Mouse (Mus musculus) B cell, adult 67 days (primary cell): ENCODE measurements around the gene Ift27. TPM values are rescaled to one million over a fixed set of nuclear protein-coding genes. Genes with fewer than 3 reads are reported as not detected.

Experiments used
- total RNA-seq, 2 experiments: library from RNA; stranded (reverse); gene quantifications; 4 replicates each; pipeline ENCODE4 v1.2.4; 2023

Ift27 gene
- total RNA-seq = 10 to 100 TPM; 34.9 to 43.3 TPM

GRCm38 (mm10) chr15:78173972-78174886 lies at the start of gene Ift27:
Gene Ift27, minus strand, starts transcription at chr15:78174107.

DNA sequence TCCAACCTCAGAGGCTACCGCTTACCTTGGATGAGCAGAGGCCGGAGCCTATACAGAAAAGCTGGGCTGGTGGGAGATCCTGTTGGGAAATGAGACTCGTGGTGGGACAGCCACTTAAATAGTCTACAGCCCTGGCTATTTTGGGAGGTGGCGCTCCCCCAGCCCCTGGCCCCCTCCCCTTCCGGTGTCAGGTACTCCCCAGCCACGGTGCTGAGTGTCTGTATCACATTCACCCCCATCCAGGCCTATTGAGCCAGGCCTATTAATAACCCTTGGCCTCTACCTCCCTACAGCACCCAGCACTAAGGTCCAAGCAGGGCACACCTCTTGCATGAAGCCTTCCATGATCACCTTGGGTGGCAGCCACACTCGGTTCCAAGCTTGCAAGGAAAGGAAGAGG lies 32.4 kb upstream of the Ift27 start, which contains the start of gene Pvalb:
Gene Pvalb (minus strand): TSS at position 89 of the 400 bp plus-strand sequence.

GRCm38 (mm10) chr15:78119704-78120103 lies 54.2 kb downstream of the Ift27 start, which contains the start of gene Cacng2:
Gene Cacng2, minus strand, starts transcription at chr15:78120028.

Other genes with a start within 250 kb of the Ift27 start
- 10 to 100 TPM; 90.1 to 92.3 TPM for gene Txn2, start 245.1 kb downstream of the Ift27 start, total RNA-seq
- 10 to 100 TPM in 1 of 2 experiments, 1 to 10 TPM in 1; 9.3 to 10.2 TPM for gene Foxred2, start 217.4 kb downstream of the Ift27 start, total RNA-seq
- gene Eif3d, start 203.3 kb downstream of the Ift27 start, total RNA-seq = 100 to 1,000 TPM; 152 to 186 TPM
- gene Cacng2, start 54.1 kb downstream of the Ift27 start, total RNA-seq = not detected
- gene Pvalb, start 32.3 kb upstream of the Ift27 start, total RNA-seq = not detected
- gene Ncf4, start 70.7 kb upstream of the Ift27 start, total RNA-seq = 100 to 1,000 TPM; 325 to 350 TPM
- 1 to 10 TPM; 1.3 to 1.8 TPM for gene Csf2rb2, start 131.6 kb upstream of the Ift27 start, total RNA-seq
- gene Csf2rb, start 151.6 kb upstream of the Ift27 start, total RNA-seq = 10 to 100 TPM; 23.1 to 34.2 TPM
- gene Tex33, start 221.8 kb upstream of the Ift27 start, total RNA-seq = not detected
- gene Tst, start 231.8 kb upstream of the Ift27 start, total RNA-seq = 1 to 10 TPM; 1.3 to 2.0 TPM
- 10 to 100 TPM; 20.2 to 26.7 TPM for gene Mpst, start 232.3 kb upstream of the Ift27 start, total RNA-seq